8 mouse cellular contexts compared by ENCODE assay signal in the genomic region with DNA sequence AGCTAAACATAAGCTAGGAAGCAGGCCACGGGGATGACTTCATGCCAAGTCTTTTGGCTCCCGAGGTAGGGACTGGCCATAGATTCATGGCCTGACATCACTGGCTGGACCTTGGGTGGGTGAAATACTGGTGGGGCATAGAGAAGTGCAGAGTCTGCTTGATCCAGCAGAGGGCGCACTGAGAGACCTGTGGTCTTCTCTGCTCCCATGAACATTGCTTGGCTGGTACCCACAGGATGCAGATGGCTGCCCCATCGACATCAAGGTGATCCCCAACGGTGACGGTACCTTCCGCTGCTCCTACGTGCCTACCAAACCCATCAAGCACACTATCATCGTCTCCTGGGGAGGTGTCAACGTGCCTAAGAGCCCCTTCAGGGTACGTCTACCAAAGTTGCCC. TPM values are rescaled to one million over a fixed set of nuclear protein-coding genes. Genes with fewer than 3 reads are reported as not detected.
A peak's percentile ranks its signal among the peaks of the same experiment; 100 is the strongest.
DNase-seq lines count a peak whose midpoint lies in the region; ATAC-seq and TF ChIP-seq lines count a peak whose summit lies in the region.

No protein-coding gene starts in this region.

- no peak overlapping the region for H3K9ac ChIP-seq in forebrain, embryonic 16.5 days (replicated peaks; ENCODE audit: low read depth, low read length)

- TF ChIP-seq CTCF in lung, adult 2 months (IDR thresholded peaks at IDR 0.05; ENCODE audit: insufficient read depth, low read length) = peak; percentile 75

- TF ChIP-seq POLR2A in lung, adult 2 months (IDR thresholded peaks at IDR 0.05; ENCODE audit: borderline replicate concordance, extremely low read depth, low read depth, low read length) = no peak

- no peak for ATAC-seq in forebrain, embryonic 16.5 days

- H3K27me3 ChIP-seq in forebrain, embryonic 10.5 days (ENCODE audit: poor library complexity, severe bottlenecking) = no peaks in the 10 kb centered on the region
- H3K27me3 ChIP-seq in forebrain, embryonic 16.5 days (replicated peaks; ENCODE audit: control insufficient read depth, insufficient read depth, low read length) = no peaks in the 10 kb centered on the region

- DNase-seq in forebrain, embryonic 10.5 days (ENCODE audit: extremely low spot score, low spot score) = peak; percentile 33
- peak; percentile 18 for DNase-seq in lung, adult 2 months
- DNase-seq in lung, postnatal 25 days (ENCODE audit: low spot score) = no peak
- DNase-seq in adrenal gland, postnatal 25 days = peak; percentile 46
- DNase-seq in kidney, postnatal 14 days = peak; percentile 38
- DNase-seq in spleen, postnatal 10 days (ENCODE audit: low spot score in 2 of 2) = peak; percentile 22 to 65
- no peak for DNase-seq in yolk sac, embryonic 10.5 days (ENCODE audit: low spot score)

- H3K4me2 ChIP-seq in forebrain, embryonic 16.5 days (ENCODE audit: low read length) = no peak overlapping the region

- no peak overlapping the region for H3K27ac ChIP-seq in forebrain, embryonic 10.5 days
- H3K27ac ChIP-seq in forebrain, embryonic 16.5 days (ENCODE audit: low read length) = no peak overlapping the region

- no peak overlapping the region for H3K4me3 ChIP-seq in forebrain, embryonic 10.5 days
- no peak overlapping the region for H3K4me3 ChIP-seq in forebrain, embryonic 16.5 days (replicated peaks; ENCODE audit: low read length)
- H3K4me3 ChIP-seq in lung, adult 2 months (replicated peaks; ENCODE audit: extremely low read depth, low read depth, low read length) = no peak overlapping the region

- H3K9me3 ChIP-seq in forebrain, embryonic 10.5 days = no peaks in the 10 kb centered on the region
- H3K9me3 ChIP-seq in forebrain, embryonic 16.5 days (ENCODE audit: control insufficient read depth, low read length) = no peaks in the 10 kb centered on the region

- H3K4me1 ChIP-seq in forebrain, embryonic 10.5 days = no peaks in the 10 kb centered on the region
- H3K4me1 ChIP-seq in forebrain, embryonic 16.5 days (replicated peaks; ENCODE audit: control insufficient read depth, insufficient read depth, low read length) = no peaks in the 10 kb centered on the region
- H3K4me1 ChIP-seq in lung, adult 2 months (ENCODE audit: control insufficient read depth, insufficient read depth, low read length) = no peaks in the 10 kb centered on the region

- peaks cover 6% of the 10 kb centered on the region for H3K36me3 ChIP-seq in forebrain, embryonic 10.5 days (replicated peaks)
- no peaks in the 10 kb centered on the region for H3K36me3 ChIP-seq in forebrain, embryonic 16.5 days (ENCODE audit: control insufficient read depth, insufficient read depth)

- 76% methylated on average over 11 of the region's 11 CpGs for WGBS in forebrain, embryonic 10.5 days
- WGBS in forebrain, embryonic 16.5 days = 72% methylated on average over 11 of the region's 11 CpGs
- 67% methylated on average over 11 of the region's 11 CpGs for WGBS in lung, adult 2 months

RNA-seq across cellular contexts. Expression of a gene that starts 11.7 kb away (rescaled TPM):
- 2.1 and 2.6 TPM in 2 replicates for polyA plus RNA-seq in forebrain, embryonic 10.5 days (2016; fragmentation: Nextera tagmentation; extraction: Ambion mirVana)
- polyA plus RNA-seq in forebrain, embryonic 16.5 days (2015; fragmentation: Nextera tagmentation; extraction: Ambion mirVana) = 2.0 and 2.7 TPM in 2 replicates
- polyA plus RNA-seq in lung, adult 2 months (2012; rRNA removed) = 4.9 and 11.2 TPM in 2 replicates
- 1.4 and 1.8 TPM in 2 replicates for total RNA-seq in adrenal gland, postnatal 25 days (2021)

RNA-seq across cellular contexts. Expression of a gene that starts 22.7 kb away (rescaled TPM):
- 187 and 200 TPM in 2 replicates for polyA plus RNA-seq in forebrain, embryonic 10.5 days (2016; fragmentation: Nextera tagmentation; extraction: Ambion mirVana)
- 295 and 324 TPM in 2 replicates for polyA plus RNA-seq in forebrain, embryonic 16.5 days (2015; fragmentation: Nextera tagmentation; extraction: Ambion mirVana)
- polyA plus RNA-seq in lung, adult 2 months (2012; rRNA removed) = 256 and 275 TPM in 2 replicates
- total RNA-seq in adrenal gland, postnatal 25 days (2021) = 195 TPM in 2 replicates

RNA-seq across cellular contexts. Expression of a gene that starts 26.5 kb away (rescaled TPM):
- 0.22 TPM in 1 of 2 replicates, not detected in the other for polyA plus RNA-seq in forebrain, embryonic 10.5 days (2016; fragmentation: Nextera tagmentation; extraction: Ambion mirVana)
- not detected in 2 replicates for polyA plus RNA-seq in forebrain, embryonic 16.5 days (2015; fragmentation: Nextera tagmentation; extraction: Ambion mirVana)
- polyA plus RNA-seq in lung, adult 2 months (2012; rRNA removed) = 0.20 TPM in 1 of 2 replicates, not detected in the other
- total RNA-seq in adrenal gland, postnatal 25 days (2021) = not detected in 2 replicates

RNA-seq across cellular contexts. Expression of a gene that starts 48.7 kb away (rescaled TPM):
- 21.2 and 21.6 TPM in 2 replicates for polyA plus RNA-seq in forebrain, embryonic 10.5 days (2016; fragmentation: Nextera tagmentation; extraction: Ambion mirVana)
- 37.7 and 45.5 TPM in 2 replicates for polyA plus RNA-seq in forebrain, embryonic 16.5 days (2015; fragmentation: Nextera tagmentation; extraction: Ambion mirVana)
- polyA plus RNA-seq in lung, adult 2 months (2012; rRNA removed) = 2.5 and 3.2 TPM in 2 replicates
- 3.6 and 4.7 TPM in 2 replicates for total RNA-seq in adrenal gland, postnatal 25 days (2021)

RNA-seq across cellular contexts. Expression of a gene that starts 56.5 kb away (rescaled TPM):
- polyA plus RNA-seq in forebrain, embryonic 10.5 days (2016; fragmentation: Nextera tagmentation; extraction: Ambion mirVana) = 0.24 and 0.28 TPM in 2 replicates
- 0.25 and 0.41 TPM in 2 replicates for polyA plus RNA-seq in forebrain, embryonic 16.5 days (2015; fragmentation: Nextera tagmentation; extraction: Ambion mirVana)
- 0.11 and 0.21 TPM in 2 replicates for polyA plus RNA-seq in lung, adult 2 months (2012; rRNA removed)
- 0.12 TPM in 1 of 2 replicates, not detected in the other for total RNA-seq in adrenal gland, postnatal 25 days (2021)

Comparison
In these comparisons a context has a peak if more than half of its experiments do, and no peak if none do; other contexts are left out.
1. DNase-seq: peak in forebrain, embryonic 10.5 days (single experiment), lung, adult 2 months (single experiment), adrenal gland, postnatal 25 days (single experiment), kidney, postnatal 14 days (single experiment) and spleen, postnatal 10 days (2 of 2); none in lung, postnatal 25 days (single experiment) and yolk sac, embryonic 10.5 days (single experiment).